Mouse (Mus musculus): Measurements from ENCODE around the gene Styk1.

Styk1 gene

GRCm38 (mm10) chr6:131378858-131379428, 25.5 kb upstream of the Styk1 start:
- no peak for TF ChIP-seq GATA4 (IDR thresholded peaks at IDR 0.05; ENCODE audit: insufficient replicate concordance, low read length)

- no peak for TF ChIP-seq GATA4 (IDR thresholded peaks at IDR 0.05; ENCODE audit: insufficient replicate concordance, low read length)
Measured at GRCm38 (mm10) chr6:131377378-131377777, 24.0 kb upstream of the Styk1 start.

- TF ChIP-seq GATA4 (IDR thresholded peaks at IDR 0.05; ENCODE audit: insufficient replicate concordance, low read length), result no peak
Measured at GRCm38 (mm10) chr6:131374594-131375340, 21.4 kb upstream of the Styk1 start.

DNA sequence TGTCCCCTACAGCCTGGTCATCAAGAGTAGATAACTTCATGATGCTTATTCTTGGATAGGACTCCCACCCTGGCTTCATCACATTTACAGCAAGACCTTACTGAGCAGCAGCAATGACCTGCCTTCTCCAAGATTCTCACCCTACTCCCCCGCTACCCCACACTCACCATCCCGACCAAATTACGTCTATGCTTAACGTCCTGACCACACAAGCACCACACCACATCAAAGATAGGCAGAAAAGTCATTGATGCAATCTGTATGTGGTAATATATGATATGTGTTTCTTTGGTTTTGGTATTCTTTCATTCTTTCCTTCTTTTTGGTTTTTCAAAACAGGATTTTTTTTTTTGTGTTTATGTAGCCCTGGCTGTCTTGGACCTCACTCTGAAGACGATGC, 19.8 kb upstream of the Styk1 start:
- TF ChIP-seq GATA4 (IDR thresholded peaks at IDR 0.05; ENCODE audit: insufficient replicate concordance, low read length), result no peak

DNA sequence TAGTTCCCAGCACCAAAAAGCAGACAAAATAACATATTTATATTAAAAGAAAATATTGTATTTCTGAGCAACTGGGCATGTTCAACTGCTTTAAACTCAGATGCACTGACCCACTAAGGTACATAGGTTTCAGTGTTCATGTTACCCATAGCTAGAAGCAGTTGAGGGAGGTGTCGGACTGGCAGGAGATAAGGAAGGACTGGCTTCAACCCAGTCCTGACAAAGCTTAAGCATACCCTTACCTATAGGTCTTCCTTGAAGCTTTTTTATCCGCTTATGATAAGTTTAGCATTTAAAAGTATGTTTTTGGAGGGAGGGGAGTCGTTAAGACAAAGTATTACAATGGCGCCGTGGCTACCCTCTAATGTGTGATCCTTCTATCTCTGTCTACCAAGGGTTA, 17.4 kb upstream of the Styk1 start:
- no peak for TF ChIP-seq GATA4 (IDR thresholded peaks at IDR 0.05; ENCODE audit: insufficient replicate concordance, low read length)

- no peak for TF ChIP-seq GATA4 (IDR thresholded peaks at IDR 0.05; ENCODE audit: insufficient replicate concordance, low read length)
Measured at GRCm38 (mm10) chr6:131369866-131370616, 16.6 kb upstream of the Styk1 start.

DNA sequence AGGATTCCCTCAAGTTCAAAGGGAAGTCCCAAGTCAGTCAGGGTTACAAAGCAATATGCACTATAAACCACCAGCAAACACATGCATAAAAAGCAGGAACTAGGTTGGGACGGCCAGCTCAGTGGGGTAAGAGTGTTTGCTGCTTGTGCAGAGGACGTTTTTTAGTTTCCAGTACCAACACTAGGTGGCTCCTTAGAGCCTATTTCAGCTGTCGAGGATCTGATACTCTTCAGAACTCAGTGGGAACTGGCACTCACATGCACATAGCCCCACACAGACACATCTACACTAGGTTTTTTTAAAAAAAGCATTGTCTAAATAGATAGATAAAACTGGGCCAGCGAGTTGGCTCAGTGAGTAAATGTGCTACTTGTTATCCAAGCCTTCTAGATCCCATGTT, 13.7 kb upstream of the Styk1 start:
- TF ChIP-seq GATA4 (IDR thresholded peaks at IDR 0.05; ENCODE audit: insufficient replicate concordance, low read length), result no peak

- no peak for TF ChIP-seq GATA4 (IDR thresholded peaks at IDR 0.05; ENCODE audit: insufficient replicate concordance, low read length)
Measured at GRCm38 (mm10) chr6:131364353-131364752, 11.0 kb upstream of the Styk1 start.

- no peak for TF ChIP-seq GATA4 (IDR thresholded peaks at IDR 0.05; ENCODE audit: insufficient replicate concordance, low read length)
Measured at GRCm38 (mm10) chr6:131362987-131363765, 9.8 kb upstream of the Styk1 start.

GRCm38 (mm10) chr6:131360693-131361092, 7.3 kb upstream of the Styk1 start:
- TF ChIP-seq GATA4 (IDR thresholded peaks at IDR 0.05; ENCODE audit: insufficient replicate concordance, low read length), result no peak

DNA sequence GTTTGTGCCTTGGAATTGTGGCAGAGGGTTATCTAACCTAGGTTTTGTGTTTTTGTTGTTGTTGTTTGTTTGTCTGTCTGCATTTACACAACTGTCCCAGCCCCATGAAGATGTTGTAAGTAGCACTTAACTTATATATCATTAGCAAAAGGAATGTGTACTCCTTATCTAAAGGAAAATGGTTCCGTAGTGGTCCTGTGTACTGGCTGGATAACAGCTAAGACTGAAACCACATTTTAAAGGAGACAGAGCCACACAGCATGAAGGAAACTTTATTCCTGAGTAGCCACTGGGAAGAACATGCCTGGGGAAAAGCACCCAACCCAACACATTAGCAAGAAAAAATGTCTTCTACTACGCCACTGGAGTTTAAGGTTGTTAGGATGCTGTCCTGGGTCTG, 6.1 kb upstream of the Styk1 start:
- no peak for TF ChIP-seq GATA4 (IDR thresholded peaks at IDR 0.05; ENCODE audit: insufficient replicate concordance, low read length)

DNA sequence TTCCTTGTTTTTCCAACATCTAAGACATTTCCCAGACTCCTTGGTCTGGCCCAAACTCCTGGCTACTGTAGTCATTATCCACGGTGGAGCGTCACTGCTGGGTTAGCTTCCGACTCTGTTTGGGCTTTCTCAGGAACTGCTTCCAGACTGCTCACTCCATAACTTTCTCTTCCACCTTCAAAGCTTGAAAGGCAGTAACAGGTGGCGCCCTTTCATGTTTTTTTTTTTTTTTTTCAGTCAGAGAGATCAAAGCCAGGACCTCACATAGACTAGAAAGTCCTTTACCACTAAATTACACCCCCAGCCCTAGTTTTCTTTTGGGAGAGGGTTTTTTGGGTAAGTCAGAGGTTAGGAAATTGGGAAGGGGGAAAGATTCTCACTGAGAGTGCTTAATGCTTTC, 1.5 kb upstream of the Styk1 start:
- TF ChIP-seq GATA4 (IDR thresholded peaks at IDR 0.05; ENCODE audit: insufficient replicate concordance, low read length), result no peak

GRCm38 (mm10) chr6:131347026-131347425, 6.4 kb downstream of the Styk1 start:
- TF ChIP-seq GATA4 (IDR thresholded peaks at IDR 0.05; ENCODE audit: insufficient replicate concordance, low read length), result no peak

DNA sequence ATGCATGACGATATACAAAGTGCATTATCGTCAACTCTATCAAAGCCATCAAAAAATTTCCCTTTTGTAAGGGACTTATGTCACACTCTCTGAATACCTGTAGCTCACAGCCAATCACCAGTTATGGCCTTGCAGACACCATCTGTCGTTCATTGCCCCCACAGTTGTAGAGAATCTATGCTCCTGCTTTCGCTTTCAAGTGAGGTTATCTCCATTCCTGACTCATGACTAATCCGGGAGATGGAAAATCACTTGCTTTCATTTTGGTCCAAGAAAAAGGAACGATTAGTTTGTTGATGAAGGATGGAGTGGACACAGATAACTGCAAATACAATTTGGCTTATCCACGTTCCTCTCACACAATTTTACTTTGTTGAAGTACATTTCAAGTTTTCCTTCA, 9.1 kb downstream of the Styk1 start:
- no peak for TF ChIP-seq GATA4 (IDR thresholded peaks at IDR 0.05; ENCODE audit: insufficient replicate concordance, low read length)

DNA sequence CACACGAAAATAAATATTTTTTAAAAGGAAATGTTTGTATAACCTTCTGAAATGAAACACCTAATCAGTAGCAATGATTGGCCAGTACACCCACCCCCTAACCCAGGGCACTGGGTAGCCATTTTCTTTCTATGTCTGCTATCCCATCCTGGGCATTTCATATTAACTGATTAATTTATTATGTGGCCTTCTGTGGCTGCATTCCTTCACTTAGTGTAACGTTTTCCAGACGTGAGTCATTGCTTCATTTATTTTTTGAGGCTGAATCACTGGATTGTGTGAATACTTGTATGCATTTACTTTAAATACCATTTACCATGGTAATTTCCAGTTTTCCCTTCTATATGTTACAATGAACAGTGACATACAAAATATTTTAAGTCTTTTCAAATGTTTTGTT, 13.3 kb downstream of the Styk1 start:
- TF ChIP-seq GATA4 (IDR thresholded peaks at IDR 0.05; ENCODE audit: insufficient replicate concordance, low read length), result no peak

All from liver, adult (tissue).